Mouse (Mus musculus) embryonic facial prominence, embryonic 12.5 days (tissue): ENCODE data around the gene Nabp1. TPM values are rescaled to one million over a fixed set of nuclear protein-coding genes. Genes with fewer than 3 reads are reported as not detected.
A peak's percentile ranks its signal among the peaks of the same experiment; 100 is the strongest.

Experiments
- ATAC-seq: fragments of 200-750 bp; cut with Nextera tagmentation; 2 replicates; pipeline ENCODE4 v1.8.0; 2017; ENCODE audit not compliant: insufficient number of reproducible peaks, insufficient read depth, low FRiP score, low TSS enrichment
- H3K27ac ChIP-seq: fragments of 300-500 bp; sonication (generic); 2 replicates; pipeline ENCODE4 v1.5.1; 2016; ENCODE audit warnings: mild to moderate bottlenecking
- H3K27me3 ChIP-seq: fragments of 300-500 bp; sonication (generic); 2 replicates; pipeline ENCODE4 v1.6.1; 2016; ENCODE audit warnings: mild to moderate bottlenecking, moderate library complexity
- H3K36me3 ChIP-seq: fragments of 300-500 bp; sonication (generic); 2 replicates; pipeline ENCODE4 v1.6.1; 2016; ENCODE audit warnings: mild to moderate bottlenecking
- H3K4me1 ChIP-seq: fragments of 300-500 bp; sonication (generic); 2 replicates; pipeline ENCODE4 v1.6.1; 2016
- H3K4me2 ChIP-seq: fragments of 300-500 bp; sonication (generic); replicated peaks from 2 replicates; pipeline ENCODE4 v1.6.1; 2016; ENCODE audit warnings: mild to moderate bottlenecking, moderate library complexity
- H3K4me3 ChIP-seq: fragments of 300-500 bp; sonication (generic); 2 replicates; pipeline ENCODE4 v1.5.1; 2016; ENCODE audit warnings: mild to moderate bottlenecking
- H3K9ac ChIP-seq: fragments of 300-500 bp; sonication (generic); 2 replicates; pipeline ENCODE4 v1.6.1; 2016; ENCODE audit warnings: mild to moderate bottlenecking, moderate library complexity
- H3K9me3 ChIP-seq: fragments of 300-500 bp; sonication (generic); 2 replicates; pipeline ENCODE4 v1.6.1; 2016; ENCODE audit warnings: mild to moderate bottlenecking, moderate library complexity
- WGBS: fragments of 180-500 bp; shearing (Covaris S2); methylation state at CpG from one replicate; pipeline ENCODE4 v1.1.7; 2016; 5-methylcytosine and 5-hydroxymethylcytosine counted together
- polyA plus RNA-seq: library from polyadenylated mRNA; unstranded; fragments of >200 nt; fragmentation: Nextera tagmentation; extraction: Ambion mirVana; gene quantifications from 2 replicates; pipeline ENCODE4 v1.2.1, GENCODE M21; 2016

Gene Nabp1
- polyA plus RNA-seq, 1 experiment from 2014 or later = 6.8 TPM

DNA sequence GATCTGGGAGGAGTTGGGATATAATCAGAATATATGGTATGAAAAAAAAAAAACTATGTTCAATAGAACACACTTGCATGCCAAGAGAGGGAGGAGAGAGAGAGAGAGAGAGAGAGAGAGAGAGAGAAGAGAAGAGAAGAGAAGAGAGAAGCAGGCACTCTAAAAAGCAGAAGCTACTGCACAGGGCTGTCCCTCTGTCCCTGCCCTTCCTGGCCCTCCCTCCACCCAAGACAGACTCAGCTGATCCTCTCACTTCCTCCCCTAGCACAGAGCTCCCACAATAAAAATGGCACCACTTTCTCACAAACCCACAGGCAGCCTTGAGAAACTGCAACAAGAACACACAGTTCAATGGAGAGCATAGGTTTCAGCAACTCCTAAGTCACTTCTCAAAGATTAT lies 2.2 kb upstream of the Nabp1 start:
- no peak overlapping the region for H3K9ac ChIP-seq
- H3K27me3 ChIP-seq = no peaks in the 10 kb centered on the region
- H3K27ac ChIP-seq = no peak overlapping the region
- H3K4me1 ChIP-seq = no peaks in the 10 kb centered on the region
- no peak overlapping the region for H3K4me2 ChIP-seq
- H3K9me3 ChIP-seq = no peaks in the 10 kb centered on the region
- H3K4me3 ChIP-seq = no peak overlapping the region
- no peaks in the 10 kb centered on the region for H3K36me3 ChIP-seq
- no peak for ATAC-seq

DNA sequence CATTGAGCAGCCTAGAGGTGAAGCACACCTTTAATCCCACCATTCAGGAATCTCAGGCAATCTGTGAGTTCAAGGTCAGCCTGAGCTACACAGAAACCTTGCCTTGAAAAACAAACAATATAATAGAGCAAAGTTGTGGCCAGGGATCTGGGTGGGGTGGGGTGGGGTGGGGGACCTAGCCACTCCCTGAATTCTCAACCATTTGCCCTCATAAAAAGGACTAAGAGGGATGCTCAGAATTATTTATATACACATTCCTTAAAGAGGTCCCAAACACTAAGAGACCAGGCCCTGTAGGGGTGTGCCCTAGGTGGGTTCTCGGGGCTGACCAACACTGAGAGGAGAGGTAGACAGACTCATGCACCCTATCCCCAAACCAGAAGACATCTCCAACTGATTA lies 1.5 kb upstream of the Nabp1 start:
- Histone ChIP-seq H3K27me3 (no peaks in the 10 kb centered on the region), H3K9me3 (no peaks in the 10 kb centered on the region), H3K36me3 (no peaks in the 10 kb centered on the region), H3K4me3 (no peak overlapping the region), H3K4me1 (no peaks in the 10 kb centered on the region), H3K27ac (no peak overlapping the region), H3K9ac (no peak overlapping the region), H3K4me2 (no peak overlapping the region)
- whole genome bisulfite sequencing = 89% methylated on average over 1 of the region's 1 CpGs
- no peak for ATAC-seq

DNA sequence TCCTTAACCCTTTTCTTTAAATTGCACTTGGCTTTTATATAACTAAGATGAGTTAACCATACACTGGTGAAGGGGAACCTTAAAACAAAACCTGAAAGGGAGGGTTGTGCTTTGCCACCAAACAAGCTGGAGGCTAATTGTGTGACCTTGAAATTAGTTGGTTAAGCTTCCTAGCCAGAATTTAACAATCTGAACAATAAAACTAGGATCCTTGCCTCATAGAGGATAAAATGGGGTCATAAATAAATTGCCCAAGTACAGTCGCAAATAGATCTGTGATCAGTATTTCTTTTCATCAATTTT lies 753 bp upstream of the Nabp1 start:
- Histone ChIP-seq H3K36me3 (no peaks in the 10 kb centered on the region), H3K4me1 (no peaks in the 10 kb centered on the region), H3K27me3 (no peaks in the 10 kb centered on the region), H3K4me2 (peak overlapping the region; percentile 88), H3K9me3 (no peaks in the 10 kb centered on the region), H3K27ac (no peak overlapping the region), H3K9ac (no peak overlapping the region), H3K4me3 (peak overlapping the region; percentile 60)
- WGBS = 86% methylated on average over 1 of the region's 1 CpGs
- no peak for ATAC-seq

DNA sequence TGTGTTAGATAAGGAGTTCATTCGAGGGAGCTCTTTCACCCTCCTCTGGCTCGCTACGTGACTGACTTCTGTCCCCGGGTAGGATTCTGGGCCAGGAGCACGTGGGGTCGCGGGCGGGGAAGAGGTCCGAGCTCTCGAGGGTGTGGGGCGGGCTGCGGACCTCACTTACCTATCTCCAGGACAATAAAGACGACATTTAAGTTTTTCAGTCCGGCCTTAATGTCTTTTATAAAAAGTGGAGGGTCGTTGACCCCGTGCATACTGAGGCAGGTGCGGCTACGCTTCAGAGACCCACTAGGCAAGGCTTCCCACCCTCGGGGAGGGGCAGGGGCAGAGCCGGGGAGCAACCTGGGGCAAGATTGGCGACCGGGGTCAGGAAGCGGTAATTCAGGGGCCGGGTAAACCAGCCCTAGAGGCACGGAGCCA lies 556 bp downstream of the Nabp1 start:
- WGBS = under 1% methylated on average over 25 of the region's 25 CpGs
- Histone ChIP-seq H3K4me2 (peak overlapping the region; percentile 88), H3K27ac (no peak overlapping the region), H3K4me3 (peak overlapping the region; percentile 60), H3K9ac (peak overlapping the region; percentile 66), H3K27me3 (no peaks in the 10 kb centered on the region), H3K4me1 (no peaks in the 10 kb centered on the region), H3K36me3 (no peaks in the 10 kb centered on the region), H3K9me3 (no peaks in the 10 kb centered on the region)
- ATAC-seq = peak; percentile 31; the same call in 1 of the 2 replicates

- Histone ChIP-seq H3K36me3 (no peaks in the 10 kb centered on the region), H3K9me3 (no peaks in the 10 kb centered on the region), H3K27ac (no peak overlapping the region), H3K9ac (no peak overlapping the region), H3K4me2 (no peak overlapping the region), H3K27me3 (no peaks in the 10 kb centered on the region), H3K4me1 (no peaks in the 10 kb centered on the region), H3K4me3 (no peak overlapping the region)
- WGBS = 79% methylated on average over 1 of the region's 1 CpGs
- ATAC-seq = no peak
Observed at GRCm38 (mm10) chr1:51476405-51476804, 1.8 kb downstream of the Nabp1 start.

- no peak overlapping the region for H3K9ac ChIP-seq
Observed at GRCm38 (mm10) chr1:51468077-51468476, 10.1 kb downstream of the Nabp1 start.

DNA sequence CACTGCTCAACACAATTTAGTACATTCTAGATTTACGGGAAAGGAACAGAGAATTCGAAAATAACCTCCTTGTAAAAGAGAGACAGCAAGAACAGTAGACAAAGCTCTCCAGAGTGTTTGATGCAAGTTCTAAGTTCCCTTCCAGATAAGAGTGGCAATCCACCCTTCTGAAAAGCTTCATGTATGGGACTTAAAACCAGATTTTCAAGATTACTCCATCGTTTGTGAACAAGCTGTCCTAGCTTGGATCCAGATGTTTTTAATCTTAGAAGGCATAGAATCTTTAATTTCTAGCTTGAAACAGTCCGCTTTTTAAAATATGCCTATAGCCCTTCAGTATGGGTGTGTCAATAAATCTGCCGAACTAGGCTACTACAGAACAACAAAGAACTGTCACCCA lies 11.0 kb downstream of the Nabp1 start:
- Histone ChIP-seq H3K36me3 (no peaks in the 10 kb centered on the region), H3K4me3 (no peak overlapping the region), H3K9me3 (no peaks in the 10 kb centered on the region), H3K27me3 (no peaks in the 10 kb centered on the region), H3K9ac (no peak overlapping the region), H3K27ac (no peak overlapping the region), H3K4me1 (no peaks in the 10 kb centered on the region), H3K4me2 (no peak overlapping the region)
- ATAC-seq = no peak
- WGBS = 75% methylated on average over 5 of the region's 5 CpGs

More at GRCm38 (mm10) chr1:51468077-51468476, 10.1 kb downstream of the Nabp1 start:
- H3K4me2 ChIP-seq = no peak overlapping the region
- H3K9me3 ChIP-seq = no peaks in the 10 kb centered on the region
- 66% methylated on average over 2 of the region's 2 CpGs for WGBS
- no peak overlapping the region for H3K4me3 ChIP-seq
- no peak for ATAC-seq
- H3K27ac ChIP-seq = no peak overlapping the region
- no peaks in the 10 kb centered on the region for H3K4me1 ChIP-seq
- H3K36me3 ChIP-seq = no peaks in the 10 kb centered on the region
- no peaks in the 10 kb centered on the region for H3K27me3 ChIP-seq

DNA sequence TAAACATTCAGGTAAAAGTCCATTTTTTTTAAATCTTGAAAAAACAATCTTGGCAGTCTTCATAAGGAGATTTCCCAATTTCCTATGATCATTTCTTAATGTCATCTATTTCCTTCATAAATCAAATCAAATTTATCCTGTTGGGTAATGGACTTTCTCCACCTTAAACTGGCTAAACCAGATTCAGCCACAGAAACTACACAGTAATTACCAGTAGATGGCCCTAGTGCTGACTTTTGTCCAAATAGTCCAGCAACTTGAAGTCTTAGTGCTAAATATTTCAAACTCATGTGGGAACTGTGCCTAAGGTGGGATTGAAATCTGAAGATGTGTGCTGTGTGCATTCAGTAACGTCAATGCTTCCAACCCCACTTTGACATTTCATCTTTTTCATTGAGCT lies 11.8 kb downstream of the Nabp1 start:
- no peak for ATAC-seq
- H3K36me3 ChIP-seq = no peaks in the 10 kb centered on the region
- no peaks in the 10 kb centered on the region for H3K9me3 ChIP-seq
- no peak overlapping the region for H3K9ac ChIP-seq
- WGBS = 33% methylated on average over 1 of the region's 1 CpGs
- H3K4me3 ChIP-seq = no peak overlapping the region
- no peaks in the 10 kb centered on the region for H3K4me1 ChIP-seq
- H3K4me2 ChIP-seq = no peak overlapping the region
- H3K27me3 ChIP-seq = no peaks in the 10 kb centered on the region
- H3K27ac ChIP-seq = no peak overlapping the region

DNA sequence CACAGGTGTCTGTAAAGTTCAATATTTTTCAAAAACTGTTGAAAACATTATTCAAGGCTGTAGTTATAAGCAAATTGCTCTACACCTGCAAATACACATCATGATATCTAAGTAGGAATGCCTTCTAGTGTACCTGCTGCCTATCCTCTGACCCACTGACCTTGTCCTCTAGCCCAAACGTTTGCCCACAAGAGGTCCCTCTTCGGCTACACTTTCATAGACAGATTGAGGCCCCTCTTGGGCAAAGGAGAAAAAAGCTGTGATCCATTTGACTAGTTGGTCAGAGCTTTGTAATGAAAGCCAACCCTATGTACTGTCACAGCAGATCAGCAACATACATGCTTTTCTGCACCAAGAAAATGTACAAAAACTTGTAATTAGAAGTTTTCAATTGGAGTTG lies 12.9 kb downstream of the Nabp1 start:
- Histone ChIP-seq H3K4me2 (no peak overlapping the region), H3K27ac (no peak overlapping the region), H3K27me3 (no peaks in the 10 kb centered on the region), H3K9ac (no peak overlapping the region), H3K9me3 (no peaks in the 10 kb centered on the region), H3K4me1 (no peaks in the 10 kb centered on the region), H3K36me3 (no peaks in the 10 kb centered on the region), H3K4me3 (no peak overlapping the region)
- no peak for ATAC-seq
- WGBS = 33% methylated on average over 2 of the region's 2 CpGs

GRCm38 (mm10) chr1:51463038-51463437 lies 15.2 kb downstream of the Nabp1 start:
- Histone ChIP-seq H3K9ac (no peak overlapping the region), H3K4me1 (no peaks in the 10 kb centered on the region), H3K27ac (no peak overlapping the region), H3K9me3 (no peaks in the 10 kb centered on the region), H3K36me3 (no peaks in the 10 kb centered on the region), H3K4me3 (no peak overlapping the region), H3K4me2 (no peak overlapping the region), H3K27me3 (no peaks in the 10 kb centered on the region)
- ATAC-seq = no peak
- WGBS = 88% methylated on average over 5 of the region's 5 CpGs

GRCm38 (mm10) chr1:51458731-51459450 lies 19.3 kb downstream of the Nabp1 start:
- H3K36me3 ChIP-seq = no peaks in the 10 kb centered on the region
- no peak for ATAC-seq
- H3K9me3 ChIP-seq = no peaks in the 10 kb centered on the region
- H3K4me1 ChIP-seq = no peaks in the 10 kb centered on the region
- H3K27ac ChIP-seq = no peak overlapping the region
- WGBS = 75% methylated on average over 10 of the region's 10 CpGs
- H3K9ac ChIP-seq = no peak overlapping the region
- H3K4me2 ChIP-seq = no peak overlapping the region
- no peak overlapping the region for H3K4me3 ChIP-seq
- H3K27me3 ChIP-seq = no peaks in the 10 kb centered on the region

DNA sequence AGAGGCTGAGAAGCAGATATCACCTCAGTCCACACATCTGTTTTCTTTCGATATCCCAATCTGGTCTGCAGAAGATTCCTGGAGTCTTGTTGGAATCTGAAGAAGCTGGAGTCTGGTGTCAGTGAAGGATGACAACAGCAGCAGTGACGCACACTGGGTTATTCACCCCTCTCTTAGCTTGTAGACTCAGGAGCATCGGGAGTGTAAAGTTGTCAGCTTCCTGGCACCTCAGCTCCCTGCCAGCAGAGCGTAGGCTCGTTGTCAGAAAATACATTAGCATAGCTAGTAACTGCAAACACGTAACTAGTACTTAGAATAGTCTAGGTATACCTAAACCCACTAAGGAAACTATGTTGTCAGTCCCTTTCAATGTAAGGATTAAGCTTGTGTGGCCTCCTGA lies 20.1 kb downstream of the Nabp1 start:
- 78% methylated on average over 6 of the region's 6 CpGs for WGBS
- Histone ChIP-seq H3K36me3 (no peaks in the 10 kb centered on the region), H3K27me3 (no peaks in the 10 kb centered on the region), H3K4me1 (no peaks in the 10 kb centered on the region), H3K9ac (no peak overlapping the region), H3K9me3 (no peaks in the 10 kb centered on the region), H3K27ac (no peak overlapping the region), H3K4me3 (no peak overlapping the region), H3K4me2 (no peak overlapping the region)
- no peak for ATAC-seq

DNA sequence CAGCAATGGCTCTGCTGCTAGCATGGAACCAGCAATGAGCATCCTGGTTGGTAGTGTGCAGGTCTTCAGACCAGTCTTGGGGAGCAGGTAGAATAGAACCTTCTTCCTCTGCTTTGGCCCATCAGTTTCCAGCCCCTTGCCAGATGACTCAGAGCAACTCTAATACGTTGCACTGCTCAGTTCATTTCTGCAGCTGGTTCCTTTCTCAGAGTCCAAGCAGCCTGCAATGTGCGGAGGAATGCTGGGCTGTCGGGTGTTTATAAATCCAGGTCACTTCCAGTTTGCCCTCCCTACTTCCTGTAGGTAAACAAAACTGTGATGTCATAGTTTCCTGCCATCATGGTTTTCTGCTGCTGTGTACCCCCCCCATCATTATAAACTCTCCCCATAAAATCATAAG lies 21.0 kb downstream of the Nabp1 start:
- Histone ChIP-seq H3K4me3 (no peak overlapping the region), H3K27ac (no peak overlapping the region), H3K36me3 (no peaks in the 10 kb centered on the region), H3K4me2 (no peak overlapping the region), H3K4me1 (no peaks in the 10 kb centered on the region), H3K9ac (no peak overlapping the region), H3K27me3 (no peaks in the 10 kb centered on the region), H3K9me3 (no peaks in the 10 kb centered on the region)
- no peak for ATAC-seq
- WGBS = 38% methylated on average over 3 of the region's 3 CpGs
